Mouse (Mus musculus) layer of hippocampus, postnatal 14 days (tissue): ENCODE measurements around the gene Ccsap. TPM values are rescaled to one million over a fixed set of nuclear protein-coding genes. Genes with fewer than 3 reads are reported as not detected.
A peak's percentile ranks its signal among the peaks of the same experiment; 100 is the strongest.

Experiments
- DNase-seq, 2 experiments: peaks; one replicate each; pipeline ENCODE4 v3.0.0; 2021 to 2022; ENCODE audit warnings: low spot score in 2 of 2, mixed read lengths in 1 of 2
- total RNA-seq, 2 experiments: library from RNA; stranded (reverse); gene quantifications; 2 replicates each; pipeline ENCODE4 v1.2.3; 2021

Gene Ccsap
- total RNA-seq, 2 experiments from 2014 or later, result 57.1 to 62.6 TPM

- no peak for DNase-seq
Measured at GRCm38 (mm10) chr8:123807852-123808573, 52.0 kb downstream of the Ccsap start.

GRCm38 (mm10) chr8:123807024-123807431 is 53.0 kb downstream of the Ccsap start:
- DNase-seq, result no peak

- no peak for DNase-seq
Measured at GRCm38 (mm10) chr8:123806374-123806935, 53.6 kb downstream of the Ccsap start.

- DNase-seq, result peak; percentile 80 to 82
Measured at GRCm38 (mm10) chr8:123805718-123806373, 54.2 kb downstream of the Ccsap start, which contains the start of gene Rab4a. Rab4a (plus strand) TSS chr8:123805985.

- DNase-seq, result no peak
Measured at GRCm38 (mm10) chr8:123805209-123805717, 54.7 kb downstream of the Ccsap start.

- no peak for DNase-seq
Measured at GRCm38 (mm10) chr8:123804586-123804985, 55.4 kb downstream of the Ccsap start.

- DNase-seq, result no peak
Measured at GRCm38 (mm10) chr8:123803639-123804038, 56.4 kb downstream of the Ccsap start.

GRCm38 (mm10) chr8:123801538-123801937 is 58.5 kb downstream of the Ccsap start:
- no peak for DNase-seq

GRCm38 (mm10) chr8:123800867-123801266 is 59.1 kb downstream of the Ccsap start:
- no peak for DNase-seq

GRCm38 (mm10) chr8:123799885-123800284 is 60.1 kb downstream of the Ccsap start:
- no peak for DNase-seq

- no peak for DNase-seq
Measured at GRCm38 (mm10) chr8:123799434-123799833, 60.6 kb downstream of the Ccsap start.

GRCm38 (mm10) chr8:123797928-123798327 is 62.1 kb downstream of the Ccsap start:
- DNase-seq, result no peak

- DNase-seq, result no peak
Measured at GRCm38 (mm10) chr8:123796758-123797157, 63.3 kb downstream of the Ccsap start.

GRCm38 (mm10) chr8:123794766-123795165 is 65.2 kb downstream of the Ccsap start:
- DNase-seq, result no peak

- no peak for DNase-seq
Measured at GRCm38 (mm10) chr8:123793900-123794299, 66.1 kb downstream of the Ccsap start.

- DNase-seq, result no peak
Measured at GRCm38 (mm10) chr8:123791845-123792225, 68.2 kb downstream of the Ccsap start.

- DNase-seq, result no peak
Measured at GRCm38 (mm10) chr8:123791101-123791844, 68.7 kb downstream of the Ccsap start.
